Mouse (Mus musculus) heart, embryonic 15.5 days (tissue): ENCODE measurements at regions not wholly inside any gene's neighbourhood (a gene's known extent, or its start where the extent isn't known, plus 50 kb on each side); places are given as distances from the start of the nearest gene placed in this dataset.

Source experiments
- ATAC-seq: fragments of 200-750 bp; cut with Nextera tagmentation; replicated peaks from 2 replicates; pipeline ENCODE4 v1.8.0; 2017; ENCODE audit warnings: low read depth, moderate TSS enrichment; ENCODE audit not compliant: insufficient number of reproducible peaks, insufficient read depth, low FRiP score
- H3K27ac ChIP-seq: fragments of 300-500 bp; sonication (generic); 2 replicates; pipeline ENCODE4 v1.5.1; 2015; ENCODE audit warnings: mild to moderate bottlenecking, inconsistent platforms
- H3K27me3 ChIP-seq: fragments of 300-500 bp; sonication (generic); 2 replicates; pipeline ENCODE4 v1.6.1; 2015; ENCODE audit warnings: inconsistent platforms
- H3K36me3 ChIP-seq: fragments of 300-500 bp; sonication (generic); 2 replicates; pipeline ENCODE4 v1.6.1; 2015; ENCODE audit warnings: mild to moderate bottlenecking, inconsistent platforms
- H3K4me1 ChIP-seq: fragments of 300-500 bp; sonication (generic); replicated peaks from 2 replicates; pipeline ENCODE4 v1.6.1; 2015; ENCODE audit warnings: inconsistent platforms
- H3K4me2 ChIP-seq: fragments of 300-500 bp; sonication (generic); 2 replicates; pipeline ENCODE4 v1.6.1; 2015; ENCODE audit warnings: inconsistent platforms, mild to moderate bottlenecking, moderate library complexity
- H3K4me3 ChIP-seq: fragments of 300-500 bp; sonication (generic); 2 replicates; pipeline ENCODE4 v1.5.1; 2015; ENCODE audit warnings: mild to moderate bottlenecking, inconsistent platforms
- H3K9ac ChIP-seq: fragments of 300-500 bp; sonication (generic); 2 replicates; pipeline ENCODE4 v1.6.1; 2015; ENCODE audit warnings: mild to moderate bottlenecking, inconsistent platforms
- H3K9me3 ChIP-seq: fragments of 300-500 bp; sonication (generic); replicated peaks from 2 replicates; pipeline ENCODE4 v1.6.1; 2016; ENCODE audit warnings: inconsistent platforms
- WGBS: fragments of 180-500 bp; shearing (Covaris S2); methylation state at CpG from one replicate; pipeline ENCODE4 v1.1.7; 2015; ENCODE audit warnings: mixed read lengths; 5-methylcytosine and 5-hydroxymethylcytosine counted together

DNA sequence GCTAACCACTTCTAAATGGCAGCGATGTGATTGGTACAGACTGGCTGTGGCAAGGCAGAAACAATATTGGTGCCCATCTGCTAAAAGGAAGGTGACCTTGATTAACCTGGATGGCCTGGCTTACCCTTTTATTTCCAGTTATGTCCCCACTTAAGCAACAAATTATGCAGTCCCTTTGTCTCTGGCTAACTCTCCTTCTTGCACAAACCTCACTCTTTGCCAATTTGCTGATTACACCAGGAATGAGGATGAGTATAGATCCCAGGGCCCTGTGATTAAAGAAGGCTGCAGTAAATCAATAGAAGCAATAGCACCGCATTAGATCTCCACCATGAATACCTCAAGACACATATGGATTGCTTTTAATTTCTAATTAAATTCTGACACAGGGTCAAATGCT is 87.7 kb upstream of the Gm9747 start:
- H3K27ac ChIP-seq, result no peak overlapping the region
- no peak overlapping the region for H3K4me2 ChIP-seq
- H3K4me1 ChIP-seq, result no peaks in the 10 kb centered on the region
- peaks cover 6% of the 10 kb centered on the region; the same call in 1 of the 2 replicates for H3K27me3 ChIP-seq
- H3K9me3 ChIP-seq, result no peaks in the 10 kb centered on the region
- no peaks in the 10 kb centered on the region for H3K36me3 ChIP-seq
- WGBS, result 77% methylated on average over 2 of the region's 2 CpGs
- H3K9ac ChIP-seq, result no peak overlapping the region
- no peak for ATAC-seq
- H3K4me3 ChIP-seq, result no peak overlapping the region

- H3K4me2 ChIP-seq, result no peak overlapping the region
- H3K4me3 ChIP-seq, result no peak overlapping the region
- WGBS, result 54% methylated on average over 13 of the region's 13 CpGs
- no peaks in the 10 kb centered on the region for H3K9me3 ChIP-seq
- no peak overlapping the region for H3K9ac ChIP-seq
- peak; percentile 81 for ATAC-seq
- no peak overlapping the region for H3K27ac ChIP-seq
- no peaks in the 10 kb centered on the region for H3K36me3 ChIP-seq
- peaks cover 8% of the 10 kb centered on the region; the same call in 1 of the 2 replicates for H3K4me1 ChIP-seq
- H3K27me3 ChIP-seq, result peaks cover 6% of the 10 kb centered on the region; the same call in 1 of the 2 replicates
These were observed 82.4 kb upstream of the Gm9747 start for GRCm38 (mm10) chr1:82150219-82151128.

DNA sequence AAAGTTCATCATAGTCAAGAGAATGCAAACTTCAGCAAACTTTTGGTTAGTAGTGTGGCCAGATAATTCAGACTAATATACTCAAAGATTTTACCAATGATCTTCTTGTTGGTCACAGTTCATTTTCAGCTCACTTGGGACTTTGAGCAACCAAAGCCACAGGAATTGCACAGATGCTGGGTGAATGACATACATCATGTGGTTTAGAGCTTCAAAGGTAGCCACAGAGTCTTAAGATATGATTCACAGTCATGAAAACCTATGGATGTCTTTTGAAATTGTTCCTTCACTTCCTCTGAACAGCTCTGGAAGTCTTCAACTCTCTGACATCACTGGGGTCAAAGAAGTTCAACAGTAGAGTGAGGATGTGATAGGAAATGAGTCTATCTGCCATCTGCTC is 77.0 kb upstream of the Gm9747 start:
- Histone ChIP-seq H3K4me3 (no peak overlapping the region), H3K4me1 (peaks cover 2% of the 10 kb centered on the region; the same call in 1 of the 2 replicates), H3K4me2 (no peak overlapping the region), H3K27me3 (no peaks in the 10 kb centered on the region), H3K36me3 (no peaks in the 10 kb centered on the region), H3K9me3 (no peaks in the 10 kb centered on the region), H3K27ac (no peak overlapping the region), H3K9ac (no peak overlapping the region)
- ATAC-seq, result no peak

GRCm38 (mm10) chr1:82157013-82157412 is 75.9 kb upstream of the Gm9747 start:
- Histone ChIP-seq H3K36me3 (no peaks in the 10 kb centered on the region), H3K4me3 (no peak overlapping the region), H3K4me1 (no peaks in the 10 kb centered on the region), H3K9me3 (no peaks in the 10 kb centered on the region), H3K4me2 (no peak overlapping the region), H3K27ac (no peak overlapping the region), H3K27me3 (no peaks in the 10 kb centered on the region), H3K9ac (no peak overlapping the region)
- WGBS, result 95% methylated on average over 1 of the region's 1 CpGs
- ATAC-seq, result no peak

DNA sequence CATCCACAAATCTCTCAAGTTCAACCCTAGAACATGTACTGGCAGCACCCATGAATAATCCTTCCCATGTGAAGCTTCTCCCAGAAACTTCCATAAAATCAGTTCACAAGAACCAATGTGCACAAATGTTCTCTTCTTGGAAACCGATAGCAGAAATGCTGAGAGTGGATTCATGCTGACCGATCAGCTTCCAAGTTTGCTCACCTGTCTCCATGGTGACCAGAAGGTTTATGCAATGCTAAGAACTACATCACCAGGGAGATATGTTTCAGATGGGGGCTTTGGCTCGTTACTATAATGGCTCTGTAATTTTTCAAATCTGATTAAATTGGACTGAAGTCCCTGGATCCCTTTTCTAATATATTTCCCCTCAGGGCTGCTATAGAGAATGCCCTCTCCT is 74.4 kb upstream of the Gm9747 start:
- Histone ChIP-seq H3K27me3 (no peaks in the 10 kb centered on the region), H3K4me2 (no peak overlapping the region), H3K27ac (no peak overlapping the region), H3K4me3 (no peak overlapping the region), H3K9ac (no peak overlapping the region), H3K36me3 (no peaks in the 10 kb centered on the region), H3K9me3 (no peaks in the 10 kb centered on the region), H3K4me1 (no peaks in the 10 kb centered on the region)
- no peak for ATAC-seq
- 56% methylated on average over 3 of the region's 3 CpGs for WGBS

- no peak overlapping the region for H3K9ac ChIP-seq
- WGBS, result 89% methylated on average over 3 of the region's 3 CpGs
- no peak overlapping the region for H3K27ac ChIP-seq
- H3K9me3 ChIP-seq, result no peaks in the 10 kb centered on the region
- H3K4me3 ChIP-seq, result no peak overlapping the region
- H3K36me3 ChIP-seq, result no peaks in the 10 kb centered on the region
- no peaks in the 10 kb centered on the region for H3K4me1 ChIP-seq
- H3K27me3 ChIP-seq, result no peaks in the 10 kb centered on the region
- no peak overlapping the region for H3K4me2 ChIP-seq
- ATAC-seq, result no peak
These were observed 73.7 kb upstream of the Gm9747 start for GRCm38 (mm10) chr1:82159201-82159600.

DNA sequence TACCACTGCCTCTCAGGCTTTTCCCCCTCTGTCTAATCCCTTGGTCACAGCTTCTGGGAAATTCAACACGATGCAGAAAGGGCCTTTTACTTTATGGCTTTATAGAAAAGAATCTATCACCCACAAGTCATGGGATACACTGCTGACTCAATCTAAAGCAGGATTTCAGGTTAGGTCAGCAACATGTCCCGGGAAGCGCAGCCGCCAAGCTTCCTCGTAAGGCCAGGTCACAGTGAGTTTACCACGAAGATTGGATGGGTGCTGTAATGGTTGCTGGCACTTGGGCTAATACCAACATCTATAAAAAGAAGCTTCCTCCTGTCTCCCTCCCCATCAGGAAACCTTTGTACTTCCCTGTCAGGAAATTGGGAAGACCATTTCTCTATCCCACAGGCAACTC is 70.0 kb upstream of the Gm9747 start:
- Histone ChIP-seq H3K27ac (no peak overlapping the region), H3K9me3 (no peaks in the 10 kb centered on the region), H3K27me3 (no peaks in the 10 kb centered on the region), H3K4me3 (no peak overlapping the region), H3K4me1 (no peaks in the 10 kb centered on the region), H3K4me2 (no peak overlapping the region), H3K36me3 (no peaks in the 10 kb centered on the region), H3K9ac (no peak overlapping the region)
- WGBS, result 81% methylated on average over 6 of the region's 6 CpGs
- no peak for ATAC-seq

DNA sequence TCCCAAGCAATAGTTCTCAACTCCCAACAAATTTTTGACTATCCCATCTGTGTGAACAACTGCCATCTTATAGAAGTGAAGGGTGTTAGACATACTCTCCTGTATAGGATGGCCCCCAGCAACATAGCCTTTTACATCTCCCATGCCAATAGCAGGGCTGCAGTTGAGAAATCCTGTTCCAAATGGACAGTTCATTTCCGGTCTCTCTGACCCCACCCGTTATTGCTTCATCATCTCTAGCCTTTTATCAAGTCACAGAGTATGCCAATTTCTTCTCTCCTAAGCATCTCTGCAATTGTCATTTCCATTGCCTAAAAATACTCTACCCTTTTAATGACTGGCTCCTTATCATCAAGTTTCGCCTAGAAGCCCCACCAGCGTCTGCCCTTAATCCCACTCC is 64.8 kb upstream of the Gm9747 start:
- no peaks in the 10 kb centered on the region for H3K36me3 ChIP-seq
- H3K27me3 ChIP-seq, result no peaks in the 10 kb centered on the region
- no peak overlapping the region for H3K4me3 ChIP-seq
- H3K9me3 ChIP-seq, result no peaks in the 10 kb centered on the region
- 57% methylated on average over 4 of the region's 4 CpGs for WGBS
- H3K27ac ChIP-seq, result no peak overlapping the region
- no peak overlapping the region for H3K4me2 ChIP-seq
- H3K4me1 ChIP-seq, result no peaks in the 10 kb centered on the region
- ATAC-seq, result no peak
- no peak overlapping the region for H3K9ac ChIP-seq

- ATAC-seq, result no peak
- Histone ChIP-seq H3K9ac (no peak overlapping the region), H3K4me2 (no peak overlapping the region), H3K27me3 (no peaks in the 10 kb centered on the region), H3K9me3 (no peaks in the 10 kb centered on the region), H3K36me3 (no peaks in the 10 kb centered on the region), H3K27ac (no peak overlapping the region), H3K4me1 (no peaks in the 10 kb centered on the region), H3K4me3 (no peak overlapping the region)
- WGBS, result 92% methylated on average over 2 of the region's 2 CpGs
These were observed 64.0 kb upstream of the Gm9747 start for GRCm38 (mm10) chr1:82168949-82169348.

GRCm38 (mm10) chr1:82180427-82180826 is 52.5 kb upstream of the Gm9747 start:
- WGBS, result 69% methylated on average over 1 of the region's 1 CpGs
- H3K27me3 ChIP-seq, result no peaks in the 10 kb centered on the region
- peaks cover 9% of the 10 kb centered on the region; the same call in 1 of the 2 replicates for H3K4me1 ChIP-seq
- H3K4me2 ChIP-seq, result no peak overlapping the region
- no peaks in the 10 kb centered on the region for H3K9me3 ChIP-seq
- H3K27ac ChIP-seq, result no peak overlapping the region
- H3K4me3 ChIP-seq, result no peak overlapping the region
- H3K36me3 ChIP-seq, result no peaks in the 10 kb centered on the region
- ATAC-seq, result no peak
- no peak overlapping the region for H3K9ac ChIP-seq
